Mouse (Mus musculus) limb, embryonic 12.5 days (tissue): Measurements from ENCODE around the gene Atg10. TPM values are rescaled to one million over a fixed set of nuclear protein-coding genes. Genes with fewer than 3 reads are reported as not detected.
"Not testable (repeated sequence)": the region's sequence is repeated elsewhere in the genome, so short reads cannot be mapped to it uniquely, and the experiment has no call there.

Experiments
- ATAC-seq: fragments of 200-750 bp; cut with Nextera tagmentation; 2 replicates; pipeline ENCODE4 v1.8.0; 2017; ENCODE audit warnings: low read depth, moderate TSS enrichment; ENCODE audit not compliant: insufficient number of reproducible peaks, insufficient read depth, low FRiP score, low TSS enrichment
- H3K27ac ChIP-seq: fragments of 300-500 bp; sonication (generic); 2 replicates; pipeline ENCODE4 v1.5.1; 2016; ENCODE audit warnings: mild to moderate bottlenecking, moderate library complexity
- H3K27me3 ChIP-seq: fragments of 300-500 bp; sonication (generic); 2 replicates; pipeline ENCODE4 v1.6.1; 2016; ENCODE audit warnings: mild to moderate bottlenecking, moderate library complexity
- H3K36me3 ChIP-seq: fragments of 300-500 bp; sonication (generic); 2 replicates; pipeline ENCODE4 v1.6.1; 2016; ENCODE audit warnings: mild to moderate bottlenecking, moderate library complexity
- H3K4me1 ChIP-seq: fragments of 300-500 bp; sonication (generic); replicated peaks from 2 replicates; pipeline ENCODE4 v1.6.1; 2016
- H3K4me2 ChIP-seq: fragments of 300-500 bp; sonication (generic); 2 replicates; pipeline ENCODE4 v1.6.1; 2016; ENCODE audit warnings: mild to moderate bottlenecking, moderate library complexity
- H3K4me3 ChIP-seq: fragments of 300-500 bp; sonication (generic); replicated peaks from 2 replicates; pipeline ENCODE4 v1.5.1; 2016; ENCODE audit warnings: mild to moderate bottlenecking
- H3K9ac ChIP-seq: fragments of 300-500 bp; sonication (generic); replicated peaks from 2 replicates; pipeline ENCODE4 v1.6.1; 2016; ENCODE audit warnings: mild to moderate bottlenecking, moderate library complexity
- H3K9me3 ChIP-seq: fragments of 300-500 bp; sonication (generic); 2 replicates; pipeline ENCODE4 v1.6.1; 2016; ENCODE audit warnings: mild to moderate bottlenecking, moderate library complexity
- WGBS: fragments of 180-500 bp; shearing (Covaris S2); methylation state at CpG from one replicate; pipeline ENCODE4 v1.1.7; 2016; 5-methylcytosine and 5-hydroxymethylcytosine counted together
- polyA plus RNA-seq: library from polyadenylated mRNA; unstranded; fragments of >200 nt; fragmentation: Nextera tagmentation; extraction: Ambion mirVana; gene quantifications from 2 replicates; pipeline ENCODE4 v1.2.1, GENCODE M21; 2016

The Atg10 gene
- polyA plus RNA-seq: 15.4 and 16.1 TPM in 2 replicates

GRCm38 (mm10) chr13:91223587-91224437 lies at the start of gene Atg10:
Gene Atg10, minus strand, starts transcription at chr13:91223968.
- Histone ChIP-seq H3K4me3 (peak within 1 kb of the TSS; percentile 55), H3K27me3 (no peaks in the 10 kb centered on the region), H3K27ac (peak within 1 kb of the TSS; percentile 98), H3K9me3 (no peaks in the 10 kb centered on the region), H3K4me1 (0 out of 2 replicates have a peak, but pooled peaks cover 6% of the 10 kb centered on the region), H3K9ac (peak within 1 kb of the TSS; percentile 68), H3K4me2 (peak within 1 kb of the TSS; percentile 65), H3K36me3 (no peaks in the 10 kb centered on the region)
- 2% methylated on average over 55 of the region's 55 CpGs for WGBS
- peak; percentile 94 for ATAC-seq

- H3K27me3 ChIP-seq: no peaks in the 10 kb centered on the region
- no peak for ATAC-seq
- H3K36me3 ChIP-seq: no peaks in the 10 kb centered on the region
- no peaks in the 10 kb centered on the region for H3K4me1 ChIP-seq
- H3K4me2 ChIP-seq: no peak overlapping the region
- H3K9ac ChIP-seq: no peak overlapping the region
- H3K9me3 ChIP-seq: no peaks in the 10 kb centered on the region
- no peak overlapping the region for H3K27ac ChIP-seq
- 89% methylated on average over 3 of the region's 3 CpGs for WGBS
- no peak overlapping the region for H3K4me3 ChIP-seq
Observed at GRCm38 (mm10) chr13:91252406-91252805, 28.6 kb upstream of the Atg10 start.

- H3K4me3 ChIP-seq: no peak overlapping the region
- WGBS: 39% methylated on average over 1 of the region's 1 CpGs
- no peak overlapping the region for H3K27ac ChIP-seq
- ATAC-seq: no peak
- no peak overlapping the region for H3K4me2 ChIP-seq
- no peaks in the 10 kb centered on the region for H3K36me3 ChIP-seq
- no peaks in the 10 kb centered on the region for H3K4me1 ChIP-seq
- H3K9me3 ChIP-seq: no peaks in the 10 kb centered on the region
- H3K27me3 ChIP-seq: no peaks in the 10 kb centered on the region
- no peak overlapping the region for H3K9ac ChIP-seq
Observed at GRCm38 (mm10) chr13:91251636-91252035, 27.9 kb upstream of the Atg10 start.

GRCm38 (mm10) chr13:91250050-91250449 lies 26.3 kb upstream of the Atg10 start:
- not testable (repeated sequence) for H3K27me3 ChIP-seq, H3K9me3 ChIP-seq, H3K36me3 ChIP-seq, H3K4me2 ChIP-seq, H3K4me3 ChIP-seq, H3K9ac ChIP-seq, H3K4me1 ChIP-seq, H3K27ac ChIP-seq, ATAC-seq
- WGBS: 89% methylated on average over 2 of the region's 2 CpGs

- 51% methylated on average over 2 of the region's 2 CpGs for WGBS
- no peak overlapping the region for H3K4me3 ChIP-seq
- no peak for ATAC-seq
- H3K9me3 ChIP-seq: 0 out of 2 replicates have a peak, but pooled peaks cover 3% of the 10 kb centered on the region
- H3K27me3 ChIP-seq: no peaks in the 10 kb centered on the region
- no peak overlapping the region for H3K4me2 ChIP-seq
- no peak overlapping the region for H3K9ac ChIP-seq
- H3K36me3 ChIP-seq: no peaks in the 10 kb centered on the region
- H3K4me1 ChIP-seq: no peaks in the 10 kb centered on the region
- H3K27ac ChIP-seq: no peak overlapping the region
Observed at GRCm38 (mm10) chr13:91246472-91246871, 22.7 kb upstream of the Atg10 start.

- H3K4me3 ChIP-seq: no peak overlapping the region
- H3K9ac ChIP-seq: no peak overlapping the region
- 66% methylated on average over 3 of the region's 3 CpGs for WGBS
- 0 out of 2 replicates have a peak, but pooled peaks cover 4% of the 10 kb centered on the region for H3K4me1 ChIP-seq
- H3K36me3 ChIP-seq: no peaks in the 10 kb centered on the region
- ATAC-seq: no peak
- 0 out of 2 replicates have a peak, but pooled peaks cover 3% of the 10 kb centered on the region for H3K9me3 ChIP-seq
- H3K4me2 ChIP-seq: no peak overlapping the region
- no peak overlapping the region for H3K27ac ChIP-seq
- H3K27me3 ChIP-seq: no peaks in the 10 kb centered on the region
Observed at GRCm38 (mm10) chr13:91237976-91238375, 14.2 kb upstream of the Atg10 start.

- 0 out of 2 replicates have a peak, but pooled peaks cover 2% of the 10 kb centered on the region for H3K9me3 ChIP-seq
- no peaks in the 10 kb centered on the region for H3K36me3 ChIP-seq
- 83% methylated on average over 2 of the region's 2 CpGs for WGBS
- no peaks in the 10 kb centered on the region for H3K27me3 ChIP-seq
- no peak overlapping the region for H3K4me3 ChIP-seq
- H3K9ac ChIP-seq: no peak overlapping the region
- H3K4me2 ChIP-seq: no peak overlapping the region
- 0 out of 2 replicates have a peak, but pooled peaks cover 4% of the 10 kb centered on the region for H3K4me1 ChIP-seq
- no peak overlapping the region for H3K27ac ChIP-seq
- ATAC-seq: no peak
Observed at GRCm38 (mm10) chr13:91236884-91237283, 13.1 kb upstream of the Atg10 start.

GRCm38 (mm10) chr13:91224438-91224814 lies 658 bp upstream of the Atg10 start:
- H3K4me2 ChIP-seq: peak overlapping the region; percentile 65
- 0 out of 2 replicates have a peak, but pooled peaks cover 6% of the 10 kb centered on the region for H3K4me1 ChIP-seq
- peak; percentile 28 for ATAC-seq
- 43% methylated on average over 2 of the region's 2 CpGs for WGBS
- H3K36me3 ChIP-seq: no peaks in the 10 kb centered on the region
- H3K27ac ChIP-seq: peak overlapping the region; percentile 98
- H3K4me3 ChIP-seq: peak overlapping the region; percentile 55
- no peaks in the 10 kb centered on the region for H3K27me3 ChIP-seq
- peak overlapping the region; percentile 68; the same call in 1 of the 2 replicates for H3K9ac ChIP-seq
- H3K9me3 ChIP-seq: no peaks in the 10 kb centered on the region

- Histone ChIP-seq H3K4me3 (peak overlapping the region; percentile 55), H3K9ac (no peak overlapping the region), H3K9me3 (no peaks in the 10 kb centered on the region), H3K36me3 (no peaks in the 10 kb centered on the region), H3K27ac (peak overlapping the region; percentile 98), H3K27me3 (no peaks in the 10 kb centered on the region), H3K4me1 (0 out of 2 replicates have a peak, but pooled peaks cover 6% of the 10 kb centered on the region), H3K4me2 (peak overlapping the region; percentile 65)
- ATAC-seq: no peak
- WGBS: 26% methylated on average over 1 of the region's 1 CpGs
Observed at GRCm38 (mm10) chr13:91223063-91223462, 705 bp downstream of the Atg10 start.

- Histone ChIP-seq H3K9me3 (0 out of 2 replicates have a peak, but pooled peaks cover 3% of the 10 kb centered on the region), H3K9ac (no peak overlapping the region), H3K4me1 (0 out of 2 replicates have a peak, but pooled peaks cover 6% of the 10 kb centered on the region), H3K27ac (no peak overlapping the region), H3K4me3 (no peak overlapping the region), H3K36me3 (no peaks in the 10 kb centered on the region), H3K4me2 (no peak overlapping the region), H3K27me3 (no peaks in the 10 kb centered on the region)
- 72% methylated on average over 4 of the region's 4 CpGs for WGBS
- ATAC-seq: no peak
Observed at GRCm38 (mm10) chr13:91221696-91222095, 2.1 kb downstream of the Atg10 start.

- Histone ChIP-seq H3K36me3 (no peaks in the 10 kb centered on the region), H3K4me1 (no peaks in the 10 kb centered on the region), H3K4me2 (no peak overlapping the region), H3K9me3 (0 out of 2 replicates have a peak, but pooled peaks cover 3% of the 10 kb centered on the region), H3K4me3 (no peak overlapping the region), H3K9ac (no peak overlapping the region), H3K27ac (no peak overlapping the region), H3K27me3 (no peaks in the 10 kb centered on the region)
- 94% methylated on average over 2 of the region's 2 CpGs for WGBS
- no peak for ATAC-seq
Observed at GRCm38 (mm10) chr13:91217691-91218090, 6.1 kb downstream of the Atg10 start.
